Mouse (Mus musculus) megakaryocyte, embryonic 14.5 days (primary cell): ENCODE data around the gene Ccdc50. TPM values are rescaled to one million over a fixed set of nuclear protein-coding genes. Genes with fewer than 3 reads are reported as not detected.

Source experiments
- H3K27me3 ChIP-seq: replicated peaks from 2 replicates; pipeline ENCODE3; 2012; ENCODE audit warnings: inconsistent platforms
- H3K36me3 ChIP-seq: replicated peaks from 2 replicates; pipeline ENCODE3; 2012; ENCODE audit warnings: low read length, inconsistent platforms, mixed read lengths
- H3K4me1 ChIP-seq: 2 replicates; pipeline ENCODE4 v1.6.1; 2012; ENCODE audit warnings: inconsistent platforms
- H3K4me3 ChIP-seq: replicated peaks from 2 replicates; pipeline ENCODE3; 2012; ENCODE audit warnings: moderate library complexity, mild to moderate bottlenecking, inconsistent platforms
- H3K9me3 ChIP-seq: 2 replicates; pipeline ENCODE4 v1.6.1; 2012; ENCODE audit warnings: inconsistent platforms
- FLI1 ChIP-seq: IDR thresholded peaks from 2 replicates; pipeline ENCODE4 v1.6.1; 2012; ENCODE audit warnings: low read length, inconsistent platforms, mixed read lengths
- GATA1 ChIP-seq: IDR thresholded peaks from 3 replicates; pipeline ENCODE4 v1.6.1; 2012; ENCODE audit warnings: mixed read lengths, low read length, inconsistent platforms, borderline replicate concordance
- polyA plus RNA-seq: library from polyadenylated mRNA; stranded (reverse); fragments of >175 nt; gene quantifications from 2 replicates; pipeline ENCODE4 v1.2.3, GENCODE M21; 2012; ENCODE audit warnings: low replicate concordance; ENCODE audit not compliant: insufficient read depth

The Ccdc50 gene
- polyA plus RNA-seq, 1 experiment: 7.2 TPM

- Histone ChIP-seq H3K4me1 (peaks cover 28% of the 10 kb centered on the region), H3K36me3 (peaks cover 45% of the 10 kb centered on the region), H3K27me3 (no peaks in the 10 kb centered on the region), H3K9me3 (no peaks in the 10 kb centered on the region), H3K4me3 (no peak overlapping the region)
- TF ChIP-seq FLI1 (no peak), GATA1 (no peak)
These were observed 46.4 kb downstream of the Ccdc50 start for GRCm38 (mm10) chr16:27435034-27435433.

GRCm38 (mm10) chr16:27443941-27444340 lies 55.3 kb downstream of the Ccdc50 start:
- H3K4me3 ChIP-seq: no peak overlapping the region
- H3K4me1 ChIP-seq: no peaks in the 10 kb centered on the region
- peaks cover 70% of the 10 kb centered on the region for H3K36me3 ChIP-seq
- TF ChIP-seq FLI1: no peak
- TF ChIP-seq GATA1: no peak
- H3K9me3 ChIP-seq: no peaks in the 10 kb centered on the region
- H3K27me3 ChIP-seq: no peaks in the 10 kb centered on the region

- no peak for TF ChIP-seq GATA1
- TF ChIP-seq FLI1: no peak
- Histone ChIP-seq H3K4me3 (no peak overlapping the region), H3K4me1 (no peaks in the 10 kb centered on the region), H3K9me3 (no peaks in the 10 kb centered on the region), H3K36me3 (peaks cover 53% of the 10 kb centered on the region), H3K27me3 (no peaks in the 10 kb centered on the region)
These were observed 60.7 kb downstream of the Ccdc50 start for GRCm38 (mm10) chr16:27449360-27449759.

GRCm38 (mm10) chr16:27450655-27451054 lies 62.0 kb downstream of the Ccdc50 start:
- Histone ChIP-seq H3K27me3 (no peaks in the 10 kb centered on the region), H3K9me3 (no peaks in the 10 kb centered on the region), H3K4me3 (no peak overlapping the region), H3K36me3 (peaks cover 41% of the 10 kb centered on the region), H3K4me1 (no peaks in the 10 kb centered on the region)
- TF ChIP-seq FLI1 (no peak), GATA1 (no peak)

GRCm38 (mm10) chr16:27453396-27453795 lies 64.7 kb downstream of the Ccdc50 start:
- H3K4me1 ChIP-seq: no peaks in the 10 kb centered on the region
- TF ChIP-seq FLI1: no peak
- no peaks in the 10 kb centered on the region for H3K9me3 ChIP-seq
- no peak overlapping the region for H3K4me3 ChIP-seq
- H3K27me3 ChIP-seq: no peaks in the 10 kb centered on the region
- H3K36me3 ChIP-seq: peaks cover 21% of the 10 kb centered on the region

- Histone ChIP-seq H3K9me3 (no peaks in the 10 kb centered on the region), H3K4me1 (no peaks in the 10 kb centered on the region), H3K36me3 (peaks cover 17% of the 10 kb centered on the region), H3K27me3 (no peaks in the 10 kb centered on the region), H3K4me3 (no peak overlapping the region)
- TF ChIP-seq FLI1: no peak
- no peak for TF ChIP-seq GATA1
These were observed 65.2 kb downstream of the Ccdc50 start for GRCm38 (mm10) chr16:27453823-27454222.

- Histone ChIP-seq H3K9me3 (no peaks in the 10 kb centered on the region), H3K4me3 (no peak overlapping the region), H3K27me3 (no peaks in the 10 kb centered on the region), H3K4me1 (no peaks in the 10 kb centered on the region), H3K36me3 (no peaks in the 10 kb centered on the region)
- TF ChIP-seq FLI1 (no peak), GATA1 (no peak)
These were observed 68.6 kb downstream of the Ccdc50 start for GRCm38 (mm10) chr16:27457273-27457672.

- TF ChIP-seq GATA1 (no peak), FLI1 (no peak)
- no peaks in the 10 kb centered on the region for H3K27me3 ChIP-seq
- H3K9me3 ChIP-seq: 0 out of 2 replicates have a peak, but pooled peaks cover 3% of the 10 kb centered on the region
- H3K4me3 ChIP-seq: no peak overlapping the region
- H3K4me1 ChIP-seq: no peaks in the 10 kb centered on the region
- no peaks in the 10 kb centered on the region for H3K36me3 ChIP-seq
These were observed 80.1 kb downstream of the Ccdc50 start for GRCm38 (mm10) chr16:27468731-27469130.

GRCm38 (mm10) chr16:27471389-27471788 lies 82.7 kb downstream of the Ccdc50 start:
- no peak overlapping the region for H3K4me3 ChIP-seq
- H3K9me3 ChIP-seq: 0 out of 2 replicates have a peak, but pooled peaks cover 3% of the 10 kb centered on the region
- H3K4me1 ChIP-seq: no peaks in the 10 kb centered on the region
- TF ChIP-seq FLI1 (no peak), GATA1 (no peak)
- no peaks in the 10 kb centered on the region for H3K27me3 ChIP-seq
- H3K36me3 ChIP-seq: no peaks in the 10 kb centered on the region

- no peaks in the 10 kb centered on the region for H3K9me3 ChIP-seq
- TF ChIP-seq GATA1: no peak
- TF ChIP-seq FLI1: no peak
- H3K27me3 ChIP-seq: no peaks in the 10 kb centered on the region
- H3K4me3 ChIP-seq: no peak overlapping the region
- H3K36me3 ChIP-seq: no peaks in the 10 kb centered on the region
- H3K4me1 ChIP-seq: no peaks in the 10 kb centered on the region
These were observed 95.2 kb downstream of the Ccdc50 start for GRCm38 (mm10) chr16:27483834-27484233.

Other genes with a start within 250 kb of the Ccdc50 start
- gene Ostn, start 81.4 kb upstream of the Ccdc50 start, polyA plus RNA-seq: not detected in 2 replicates
- not detected in 2 replicates for gene Uts2b, start 18.6 kb upstream of the Ccdc50 start, polyA plus RNA-seq